Mouse (Mus musculus) neural tube, embryonic 15.5 days (tissue): ENCODE measurements around the gene Dtx1. TPM values are rescaled to one million over a fixed set of nuclear protein-coding genes. Genes with fewer than 3 reads are reported as not detected.

ENCODE experiments used
- ATAC-seq: fragments of 200-750 bp; cut with Nextera tagmentation; 2 replicates; pipeline ENCODE4 v1.8.0; 2017; ENCODE audit warnings: mild to moderate bottlenecking, moderate TSS enrichment, moderate library complexity; ENCODE audit not compliant: low FRiP score
- H3K27ac ChIP-seq: fragments of 300-500 bp; sonication (generic); replicated peaks from 2 replicates; pipeline ENCODE4 v1.5.1; 2015; ENCODE audit warnings: mild to moderate bottlenecking, inconsistent platforms
- H3K27me3 ChIP-seq: fragments of 300-500 bp; sonication (generic); replicated peaks from 2 replicates; pipeline ENCODE4 v1.6.1; 2015; ENCODE audit warnings: inconsistent platforms
- H3K36me3 ChIP-seq: fragments of 300-500 bp; sonication (generic); 2 replicates; pipeline ENCODE4 v1.6.1; 2015; ENCODE audit warnings: inconsistent platforms
- H3K4me1 ChIP-seq: fragments of 300-500 bp; sonication (generic); 2 replicates; pipeline ENCODE4 v1.6.1; 2015; ENCODE audit warnings: inconsistent platforms
- H3K4me2 ChIP-seq: fragments of 300-500 bp; sonication (generic); 2 replicates; pipeline ENCODE4 v1.6.1; 2015; ENCODE audit warnings: inconsistent platforms, mild to moderate bottlenecking, moderate library complexity
- H3K4me3 ChIP-seq: fragments of 300-500 bp; sonication (generic); replicated peaks from 2 replicates; pipeline ENCODE4 v1.5.1; 2015; ENCODE audit warnings: mild to moderate bottlenecking, inconsistent platforms
- H3K9ac ChIP-seq: fragments of 300-500 bp; sonication (generic); replicated peaks from 2 replicates; pipeline ENCODE4 v1.6.1; 2015; ENCODE audit warnings: mild to moderate bottlenecking, inconsistent platforms
- H3K9me3 ChIP-seq: fragments of 300-500 bp; sonication (generic); replicated peaks from 2 replicates; pipeline ENCODE4 v1.6.1; 2016; ENCODE audit warnings: inconsistent platforms
- WGBS: fragments of 180-500 bp; shearing (Covaris S2); methylation state at CpG from one replicate; pipeline ENCODE4 v1.1.7; 2015; ENCODE audit warnings: mixed read lengths; 5-methylcytosine and 5-hydroxymethylcytosine counted together
- polyA plus RNA-seq: library from polyadenylated mRNA; unstranded; fragments of >200 nt; fragmentation: Nextera tagmentation; extraction: Ambion mirVana; gene quantifications from 2 replicates; pipeline ENCODE4 v1.2.1, GENCODE M21; 2015

Dtx1 gene
- polyA plus RNA-seq, 1 experiment from 2014 or later: 59.9 TPM

DNA sequence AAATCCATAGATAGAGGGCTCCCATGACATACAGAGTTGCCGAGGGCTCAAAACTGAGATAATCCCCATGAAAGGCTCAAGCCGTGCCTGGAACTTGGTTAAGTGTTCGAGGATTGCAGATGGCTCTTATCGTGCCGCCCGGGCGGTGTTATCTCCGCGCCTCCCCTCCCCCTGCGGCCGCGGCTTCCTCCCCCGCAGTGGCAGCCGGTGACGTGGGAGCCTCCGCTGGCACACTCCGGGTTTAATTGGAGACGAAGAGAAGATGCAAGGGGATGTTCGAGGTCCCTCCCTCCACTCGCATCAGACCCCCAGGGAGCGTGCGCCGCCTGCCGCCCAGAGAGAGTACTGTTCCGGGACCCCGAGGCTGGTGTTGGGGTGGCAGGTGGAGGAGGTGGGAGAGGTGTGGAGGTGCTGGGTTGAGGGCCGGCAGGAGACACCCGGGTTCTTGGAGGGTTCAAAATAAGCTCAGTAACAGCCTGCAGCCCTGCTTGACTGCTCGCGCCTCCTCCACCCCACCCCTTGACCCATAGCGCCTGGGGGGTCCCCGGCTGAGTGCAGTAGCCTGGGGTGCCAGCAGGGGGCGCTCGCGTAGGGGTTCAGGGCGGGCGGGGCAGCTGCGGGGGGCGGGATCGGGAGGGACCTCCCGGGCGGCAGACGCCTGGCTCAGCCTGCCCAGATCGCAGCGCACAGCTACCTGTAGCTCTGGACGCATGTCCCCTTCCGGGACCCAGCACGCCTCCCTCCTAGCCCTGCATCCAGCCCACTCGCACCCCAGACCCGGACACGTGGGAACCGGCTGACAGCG lies 63.0 kb downstream of the Dtx1 start, which contains the start of gene Rasal1:
TSS of gene Rasal1 (plus strand) at position 244 of the 805 bp plus-strand sequence.
- peaks cover 16% of the 10 kb centered on the region for H3K4me1 ChIP-seq
- H3K9me3 ChIP-seq: no peaks in the 10 kb centered on the region
- peak within 1 kb of the TSS; percentile 50 for H3K4me2 ChIP-seq
- no peaks in the 10 kb centered on the region for H3K36me3 ChIP-seq
- peak; percentile 17; the same call in 1 of the 2 replicates for ATAC-seq
- peaks cover 60% of the 10 kb centered on the region for H3K27me3 ChIP-seq
- 0 out of 2 replicates have a peak within 1 kb of the TSS, but pooled peaks have one; percentile 11 for H3K9ac ChIP-seq
- 2% methylated on average over 45 of the region's 53 CpGs for WGBS
- H3K27ac ChIP-seq: no peak within 1 kb of the TSS
- H3K4me3 ChIP-seq: peak within 1 kb of the TSS; percentile 30

DNA sequence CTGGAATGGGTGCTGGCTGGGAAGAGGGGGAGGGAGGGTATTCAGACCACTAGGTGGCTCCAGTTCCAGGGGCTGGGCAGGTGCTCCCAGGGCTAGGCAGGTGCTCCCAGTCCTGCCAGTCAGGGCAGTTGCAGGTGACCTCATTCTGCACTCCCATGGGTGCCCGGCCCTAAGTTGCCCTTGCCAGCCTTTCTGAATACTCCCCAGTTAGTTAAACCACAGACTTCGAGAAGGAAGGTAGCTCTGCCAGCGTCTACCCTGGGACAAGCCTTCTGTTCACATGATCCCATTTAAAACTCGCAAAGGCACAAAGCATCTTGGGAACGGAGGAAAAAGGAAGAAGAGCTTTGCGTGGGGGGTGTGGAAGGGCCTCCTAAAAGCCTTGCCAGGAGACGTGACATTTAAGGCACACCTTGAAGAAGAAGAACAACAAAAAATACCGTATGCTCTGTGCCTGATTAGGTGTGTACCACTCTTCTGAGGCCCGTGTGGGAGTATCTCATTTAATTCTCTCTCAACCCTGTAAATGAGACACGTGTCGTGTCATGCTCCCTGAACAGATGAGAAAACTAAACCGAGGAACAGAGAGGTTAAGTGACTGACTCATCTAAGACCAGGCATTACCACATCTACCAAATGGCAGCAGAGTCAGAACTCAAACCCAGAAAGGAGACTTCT lies 63.8 kb downstream of the Dtx1 start:
- no peaks in the 10 kb centered on the region for H3K9me3 ChIP-seq
- H3K9ac ChIP-seq: no peak overlapping the region
- H3K27me3 ChIP-seq: peaks cover 60% of the 10 kb centered on the region
- H3K4me1 ChIP-seq: peaks cover 16% of the 10 kb centered on the region
- WGBS: 41% methylated on average over 12 of the region's 12 CpGs
- no peaks in the 10 kb centered on the region for H3K36me3 ChIP-seq
- H3K27ac ChIP-seq: no peak overlapping the region
- peak overlapping the region; percentile 50; the same call in 1 of the 2 replicates for H3K4me2 ChIP-seq
- no peak for ATAC-seq
- no peak overlapping the region; the same call in 1 of the 2 replicates for H3K4me3 ChIP-seq

- peaks cover 57% of the 10 kb centered on the region for H3K27me3 ChIP-seq
- H3K9me3 ChIP-seq: no peaks in the 10 kb centered on the region
- no peak overlapping the region for H3K4me2 ChIP-seq
- no peaks in the 10 kb centered on the region for H3K36me3 ChIP-seq
- WGBS: 82% methylated on average over 3 of the region's 4 CpGs
- no peak overlapping the region for H3K27ac ChIP-seq
- H3K4me3 ChIP-seq: no peak overlapping the region
- peaks cover 16% of the 10 kb centered on the region for H3K4me1 ChIP-seq
- no peak overlapping the region for H3K9ac ChIP-seq
- no peak for ATAC-seq
Observed at GRCm38 (mm10) chr5:120647361-120647760, 64.4 kb downstream of the Dtx1 start.

DNA sequence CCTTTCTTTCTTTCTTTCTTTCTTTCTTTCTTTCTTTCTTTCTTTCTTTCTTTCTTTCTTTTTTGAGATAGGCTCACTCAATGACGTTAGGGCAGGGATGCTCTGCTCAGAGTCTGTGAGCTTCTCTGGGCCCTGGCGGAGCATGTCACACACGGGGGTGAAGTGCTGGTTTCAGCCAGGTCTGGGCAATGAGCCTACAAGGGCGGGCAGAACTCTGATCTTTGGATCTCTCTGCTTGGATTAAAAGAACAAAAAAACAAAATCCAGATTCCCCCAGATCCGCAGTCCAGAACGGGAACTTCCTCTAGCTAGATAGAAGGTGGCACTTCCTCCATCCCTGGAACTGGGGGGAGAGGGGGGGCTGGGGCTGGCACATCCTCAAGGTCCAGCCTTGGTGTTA lies 65.9 kb downstream of the Dtx1 start:
- no peaks in the 10 kb centered on the region for H3K36me3 ChIP-seq
- WGBS: 51% methylated on average over 6 of the region's 6 CpGs
- H3K4me2 ChIP-seq: no peak overlapping the region
- no peak for ATAC-seq
- H3K4me3 ChIP-seq: no peak overlapping the region
- H3K27ac ChIP-seq: no peak overlapping the region
- peaks cover 16% of the 10 kb centered on the region for H3K4me1 ChIP-seq
- H3K9me3 ChIP-seq: no peaks in the 10 kb centered on the region
- no peak overlapping the region for H3K9ac ChIP-seq
- peaks cover 49% of the 10 kb centered on the region for H3K27me3 ChIP-seq

GRCm38 (mm10) chr5:120644227-120644626 lies 67.5 kb downstream of the Dtx1 start:
- Histone ChIP-seq H3K4me2 (no peak overlapping the region), H3K9me3 (no peaks in the 10 kb centered on the region), H3K27ac (no peak overlapping the region), H3K36me3 (no peaks in the 10 kb centered on the region), H3K27me3 (peaks cover 33% of the 10 kb centered on the region), H3K4me1 (peaks cover 12% of the 10 kb centered on the region), H3K4me3 (no peak overlapping the region), H3K9ac (no peak overlapping the region)
- WGBS: 76% methylated on average over 3 of the region's 3 CpGs
- no peak for ATAC-seq

- H3K27ac ChIP-seq: no peak overlapping the region
- no peak overlapping the region for H3K9ac ChIP-seq
- no peak overlapping the region for H3K4me2 ChIP-seq
- H3K27me3 ChIP-seq: peaks cover 26% of the 10 kb centered on the region
- ATAC-seq: no peak
- peaks cover 5% of the 10 kb centered on the region for H3K4me1 ChIP-seq
- no peak overlapping the region for H3K4me3 ChIP-seq
- 67% methylated on average over 14 of the region's 14 CpGs for WGBS
- H3K9me3 ChIP-seq: no peaks in the 10 kb centered on the region
- no peaks in the 10 kb centered on the region for H3K36me3 ChIP-seq
Observed at GRCm38 (mm10) chr5:120643365-120644085, 68.2 kb downstream of the Dtx1 start.

DNA sequence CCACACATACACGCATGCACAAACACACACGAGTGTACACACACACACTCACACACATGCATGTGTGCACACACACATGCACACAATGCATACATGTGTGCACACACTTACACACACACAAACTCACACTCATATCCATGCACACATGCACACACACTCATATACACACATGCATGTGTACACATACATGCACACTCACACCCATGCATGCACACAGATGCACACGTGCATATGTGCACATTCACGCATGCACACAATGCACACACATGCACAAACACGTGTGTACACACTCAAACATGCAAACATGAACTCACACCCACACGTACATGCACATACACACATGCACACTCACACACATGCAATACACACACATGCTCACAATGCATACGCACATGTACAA lies 71.6 kb downstream of the Dtx1 start:
- Histone ChIP-seq H3K4me1 (no peaks in the 10 kb centered on the region), H3K27me3 (0 out of 2 replicates have a peak, but pooled peaks cover 4% of the 10 kb centered on the region), H3K36me3 (no peaks in the 10 kb centered on the region), H3K4me2 (no peak overlapping the region), H3K27ac (no peak overlapping the region), H3K9ac (no peak overlapping the region), H3K9me3 (no peaks in the 10 kb centered on the region), H3K4me3 (no peak overlapping the region)
- WGBS: 90% methylated on average over 7 of the region's 7 CpGs
- no peak for ATAC-seq

DNA sequence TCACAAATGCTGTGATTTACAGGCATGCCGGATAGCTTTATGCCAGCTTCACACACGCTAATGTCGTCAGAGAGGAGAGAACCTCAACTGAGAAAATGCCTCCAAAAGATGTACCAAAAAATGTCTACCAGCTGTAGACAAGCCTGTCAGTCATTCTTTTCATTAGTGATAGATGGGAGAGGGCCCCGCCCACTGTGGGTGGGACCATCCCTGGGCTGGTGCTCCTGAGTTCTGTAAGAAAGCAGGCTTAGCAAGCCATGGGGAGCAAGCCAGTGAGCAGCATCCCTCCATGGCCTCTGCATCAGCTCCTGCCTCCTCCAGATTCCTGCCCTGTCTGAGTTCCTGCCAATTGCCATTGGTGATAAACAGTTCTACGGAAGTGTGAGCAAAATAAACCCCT lies 76.1 kb downstream of the Dtx1 start:
- Histone ChIP-seq H3K27me3 (peaks cover 2% of the 10 kb centered on the region; the same call in 1 of the 2 replicates), H3K9me3 (no peaks in the 10 kb centered on the region), H3K36me3 (no peaks in the 10 kb centered on the region), H3K9ac (no peak overlapping the region), H3K27ac (no peak overlapping the region), H3K4me3 (no peak overlapping the region), H3K4me2 (no peak overlapping the region), H3K4me1 (peaks cover 9% of the 10 kb centered on the region)
- 86% methylated on average over 5 of the region's 5 CpGs for WGBS
- ATAC-seq: no peak

DNA sequence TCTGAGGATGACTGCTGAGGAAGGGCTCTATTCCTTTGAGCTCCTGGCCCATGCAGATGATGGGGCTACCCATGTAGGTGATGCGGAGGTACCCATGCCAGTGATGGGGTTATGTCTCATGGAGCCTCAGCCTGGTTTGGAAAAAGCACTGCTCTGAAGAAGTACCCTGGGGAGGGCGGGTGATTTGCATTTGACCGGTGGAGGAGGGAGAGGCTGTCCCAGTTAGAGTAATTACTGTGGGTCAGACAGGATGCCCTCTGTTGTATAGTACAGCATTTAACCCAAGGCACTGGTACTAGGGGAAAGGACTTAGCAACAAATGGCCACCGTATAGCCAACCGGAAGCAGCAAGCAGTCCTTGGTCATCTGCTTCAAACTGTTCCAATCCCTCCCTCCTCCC lies 76.9 kb downstream of the Dtx1 start:
- Histone ChIP-seq H3K4me1 (peaks cover 9% of the 10 kb centered on the region), H3K27me3 (peaks cover 10% of the 10 kb centered on the region), H3K36me3 (no peaks in the 10 kb centered on the region), H3K27ac (no peak overlapping the region), H3K4me2 (no peak overlapping the region), H3K9me3 (no peaks in the 10 kb centered on the region), H3K4me3 (no peak overlapping the region), H3K9ac (no peak overlapping the region)
- ATAC-seq: no peak
- 34% methylated on average over 5 of the region's 5 CpGs for WGBS

DNA sequence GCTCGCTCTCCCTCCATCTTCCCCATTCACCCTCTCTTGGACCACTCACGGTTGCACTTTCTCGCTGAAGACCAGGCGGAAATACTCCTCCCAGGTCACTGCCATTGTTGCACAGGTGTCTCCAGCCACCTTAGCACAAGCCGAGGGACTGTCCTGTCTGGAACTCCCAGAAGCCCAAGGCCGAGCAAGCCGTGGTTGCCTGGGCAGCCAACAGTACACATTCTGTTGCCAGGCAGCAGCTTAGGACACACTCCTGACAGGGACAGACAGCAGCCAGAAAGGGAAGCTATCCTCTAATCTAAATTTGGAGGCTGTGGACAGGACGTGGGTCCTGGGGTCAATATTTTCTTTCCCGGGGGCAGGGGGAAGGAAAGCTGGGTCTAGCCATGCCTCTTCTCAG lies 77.6 kb downstream of the Dtx1 start, which contains the start of gene Cfap73:
TSS of gene Cfap73 (minus strand) at position 105 of the 400 bp plus-strand sequence.
- no peak for ATAC-seq
- H3K9me3 ChIP-seq: no peaks in the 10 kb centered on the region
- 57% methylated on average over 9 of the region's 9 CpGs for WGBS
- no peak within 1 kb of the TSS for H3K9ac ChIP-seq
- no peak within 1 kb of the TSS for H3K4me3 ChIP-seq
- no peak within 1 kb of the TSS for H3K4me2 ChIP-seq
- H3K27ac ChIP-seq: no peak within 1 kb of the TSS
- H3K27me3 ChIP-seq: peaks cover 13% of the 10 kb centered on the region
- H3K36me3 ChIP-seq: no peaks in the 10 kb centered on the region
- H3K4me1 ChIP-seq: peaks cover 9% of the 10 kb centered on the region

DNA sequence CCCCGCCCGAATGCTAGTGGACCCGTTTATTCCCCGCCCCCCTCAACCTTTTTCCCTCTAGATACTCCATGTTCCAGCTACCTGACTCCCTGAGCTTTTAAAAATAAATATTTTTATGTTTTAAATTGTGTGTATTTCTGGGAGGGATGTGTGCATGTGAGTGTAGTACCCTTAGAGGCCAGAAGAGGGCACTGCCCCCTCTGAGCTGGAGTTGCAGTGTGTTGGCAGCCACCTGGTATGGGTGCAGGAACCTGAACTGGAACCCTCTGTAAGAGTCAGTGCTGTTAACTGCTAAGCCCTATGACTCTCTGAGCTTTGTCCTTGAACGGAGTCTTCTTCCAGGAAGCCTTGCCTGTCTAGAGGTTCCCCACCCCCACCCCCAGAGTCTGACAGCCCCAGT lies 79.8 kb downstream of the Dtx1 start:
- ATAC-seq: no peak
- Histone ChIP-seq H3K4me3 (no peak overlapping the region), H3K27me3 (peaks cover 13% of the 10 kb centered on the region), H3K4me1 (peaks cover 9% of the 10 kb centered on the region), H3K27ac (no peak overlapping the region), H3K36me3 (peaks cover 8% of the 10 kb centered on the region), H3K4me2 (no peak overlapping the region), H3K9ac (no peak overlapping the region), H3K9me3 (no peaks in the 10 kb centered on the region)
- WGBS: 90% methylated on average over 5 of the region's 5 CpGs
